Mouse (Mus musculus): ENCODE data around the gene Srek1.

GRCm38 (mm10) chr13:103774119-103774757 lies at the start of gene Srek1:
- TF ChIP-seq POLR2A (IDR thresholded peaks at IDR 0.05; ENCODE audit: control insufficient read depth, extremely low read depth, insufficient read depth, low read length, poor library complexity) (peak; percentile 75), CTCF (IDR thresholded peaks at IDR 0.05; ENCODE audit: borderline replicate concordance, control insufficient read depth, extremely low read depth, insufficient read depth, low read length, poor library complexity) (no peak; the same call in 1 of the 2 replicates)

All from thymus, adult 2 months (tissue).